Mouse (Mus musculus): ENCODE data around the gene Sept5.

DNA sequence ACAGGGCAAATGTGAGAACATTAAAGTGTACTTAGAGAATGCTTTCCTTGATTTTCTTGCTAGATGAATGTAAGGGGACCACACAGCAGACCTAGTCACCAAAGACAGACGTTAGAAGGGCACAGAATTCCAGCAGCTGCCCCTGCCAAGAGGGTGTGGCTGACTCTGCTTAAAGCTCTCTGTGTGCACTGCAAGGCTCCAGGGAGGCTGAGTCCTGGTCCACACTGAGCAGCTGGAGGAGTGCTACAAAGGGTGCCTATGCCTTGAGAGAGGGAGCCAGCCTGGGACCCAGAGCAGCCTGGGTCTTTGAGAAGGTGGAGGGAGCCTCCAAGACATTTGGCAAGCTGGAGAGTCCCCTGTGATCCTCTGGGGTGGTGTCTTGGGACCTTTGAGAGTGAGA lies 3.6 kb upstream of the Sept5 start:
- TF ChIP-seq CTCF (IDR thresholded peaks at IDR 0.05; ENCODE audit: control insufficient read depth, insufficient read depth, insufficient read length), result no peak
- no peak for TF ChIP-seq FOSL1 (IDR thresholded peaks at IDR 0.05; ENCODE audit: insufficient read depth, low read length, poor library complexity, severe bottlenecking)
